Mouse (Mus musculus): ENCODE measurements around the gene Sema3f.

GRCm38 (mm10) chr9:107702606-107703185 lies 7.6 kb downstream of the Sema3f start:
- no peak for TF ChIP-seq CTCF (IDR thresholded peaks at IDR 0.05; ENCODE audit: low read depth)
- no peak for TF ChIP-seq EP300 (IDR thresholded peaks at IDR 0.05; ENCODE audit: low read depth)
